21 mouse cellular contexts compared by ENCODE assay signal in the genomic region with DNA sequence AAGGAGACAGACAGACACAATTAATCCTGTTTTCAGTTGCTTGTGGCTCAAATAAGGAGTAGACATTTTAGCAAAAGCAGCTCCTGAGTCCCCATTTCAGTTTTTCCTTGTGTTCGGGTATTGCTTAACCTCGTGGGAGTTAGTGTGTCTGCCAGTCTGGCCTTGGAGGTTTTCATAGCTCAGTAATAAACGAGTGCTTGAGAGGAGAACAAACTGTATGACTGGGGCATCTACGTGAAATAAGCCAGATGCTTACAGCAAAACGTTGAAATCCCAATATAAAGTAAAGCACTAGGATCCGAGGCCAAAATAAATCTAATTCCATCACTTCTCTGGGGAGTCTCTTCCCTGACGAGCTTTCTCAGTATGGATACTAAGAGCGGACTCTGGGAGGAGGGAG. TPM values are rescaled to one million over a fixed set of nuclear protein-coding genes. Genes with fewer than 3 reads are reported as not detected.
"Had no signal": no experiment of that assay in that cellular context is flagged by ENCODE, and none has a peak within 500 bp of the region (broad histone marks: within the 10 kb centered on the region; RNA-seq: fewer than 3 reads in every experiment).

No protein-coding gene starts in this region.

- H3K36me3 ChIP-seq: lung, embryonic 15.5 days had no signal

- H3K4me3 ChIP-seq: lung, embryonic 15.5 days; megakaryocyte, embryonic 14.5 days; midbrain, embryonic 13.5 days; midbrain, embryonic 15.5 days; neural tube, embryonic 12.5 days; stomach, embryonic 15.5 days had no signal

- DNase-seq: lung, adult 2 months; lung, postnatal 10 days; right cerebral cortex, postnatal 14 days; thymus, adult 2 months; thymus, postnatal 25 days; thymus, postnatal 4 days had no signal

- H3K4me2 ChIP-seq: lung, embryonic 15.5 days; midbrain, embryonic 11.5 days; midbrain, embryonic 13.5 days; midbrain, embryonic 15.5 days; neural tube, embryonic 12.5 days; stomach, embryonic 15.5 days had no signal

- H3K27me3 ChIP-seq: lung, embryonic 15.5 days; megakaryocyte, embryonic 14.5 days; midbrain, embryonic 13.5 days; midbrain, embryonic 15.5 days; neural tube, embryonic 12.5 days; stomach, embryonic 15.5 days had no signal

- H3K4me1 ChIP-seq: lung, embryonic 15.5 days; midbrain, embryonic 13.5 days; midbrain, embryonic 15.5 days; neural tube, embryonic 12.5 days; stomach, embryonic 15.5 days had no signal

- H3K27ac ChIP-seq: lung, embryonic 15.5 days; macrophage; midbrain, embryonic 13.5 days; midbrain, embryonic 15.5 days; neural tube, embryonic 12.5 days; stomach, embryonic 15.5 days; stomach, postnatal 0 days had no signal

- H3K9me3 ChIP-seq: lung, embryonic 15.5 days; megakaryocyte, embryonic 14.5 days; midbrain, embryonic 13.5 days; midbrain, embryonic 15.5 days; neural tube, embryonic 12.5 days; stomach, embryonic 15.5 days had no signal

- H3K9ac ChIP-seq: lung, embryonic 15.5 days; midbrain, embryonic 13.5 days; midbrain, embryonic 15.5 days; neural tube, embryonic 12.5 days; stomach, embryonic 15.5 days had no signal

- ATAC-seq: midbrain, embryonic 13.5 days; midbrain, embryonic 15.5 days had no signal

RNA-seq across cellular contexts. Expression of a gene that starts 19.5 kb away (rescaled TPM):
- polyA plus RNA-seq: liver, embryonic 16.5 days; lung, adult 2 months; lung, embryonic 15.5 days; macrophage; midbrain, embryonic 11.5 days; midbrain, embryonic 13.5 days; midbrain, embryonic 15.5 days; midbrain, postnatal 0 days; neural tube, embryonic 14.5 days; spleen, adult 2 months; stomach, embryonic 15.5 days; stomach, postnatal 0 days; testis, adult 2 months; urinary bladder, adult 2 months had no signal
